Mouse (Mus musculus) ovary, postnatal 36 days (tissue): ENCODE measurements around the gene Cabp2.
"Not testable (repeated sequence)": the region's sequence is repeated elsewhere in the genome, so short reads cannot be mapped to it uniquely, and the experiment has no call there.

Source experiments
- DNase-seq: peaks from one replicate; pipeline ENCODE4 v3.0.0; 2022; ENCODE audit warnings: low spot score, mixed read lengths

Cabp2 gene

GRCm38 (mm10) chr19:4102049-4102448 lies 20.7 kb downstream of the Cabp2 start:
- no peak for DNase-seq

DNA sequence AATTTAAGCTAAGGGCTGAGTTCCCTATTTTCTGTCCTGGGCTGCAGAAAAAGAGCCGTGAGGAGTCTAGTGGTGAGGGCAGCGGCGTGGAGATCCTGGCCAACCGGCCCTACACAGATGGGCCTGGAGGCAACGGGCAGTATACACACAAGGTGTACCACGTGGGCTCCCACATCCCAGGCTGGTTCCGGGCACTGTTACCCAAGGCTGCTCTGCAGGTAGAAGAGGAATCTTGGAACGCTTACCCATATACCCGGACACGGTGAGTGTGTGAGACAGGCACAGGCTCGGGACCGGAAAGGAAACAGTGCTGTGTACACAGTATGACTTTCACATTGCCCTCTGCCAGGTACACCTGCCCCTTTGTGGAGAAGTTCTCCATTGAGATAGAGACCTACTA lies 21.2 kb downstream of the Cabp2 start:
- DNase-seq = no peak

DNA sequence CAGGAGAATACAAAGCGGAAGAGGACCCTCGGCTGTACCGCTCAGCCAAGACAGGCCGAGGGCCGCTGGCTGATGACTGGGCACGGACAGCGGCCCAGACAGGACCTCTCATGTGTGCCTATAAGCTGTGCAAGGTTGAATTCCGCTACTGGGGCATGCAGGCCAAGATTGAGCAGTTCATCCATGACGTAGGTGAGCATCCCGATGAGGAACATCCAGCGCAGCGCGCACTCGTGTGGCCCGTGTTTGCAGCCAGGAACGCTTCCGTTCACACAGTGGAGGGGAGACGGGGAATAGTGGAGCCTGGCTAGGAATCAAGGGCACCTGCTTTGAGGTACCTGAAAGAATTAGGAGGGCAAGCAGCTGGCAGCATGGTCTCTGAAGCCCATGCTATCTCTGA lies 21.9 kb downstream of the Cabp2 start:
- DNase-seq = no peak

DNA sequence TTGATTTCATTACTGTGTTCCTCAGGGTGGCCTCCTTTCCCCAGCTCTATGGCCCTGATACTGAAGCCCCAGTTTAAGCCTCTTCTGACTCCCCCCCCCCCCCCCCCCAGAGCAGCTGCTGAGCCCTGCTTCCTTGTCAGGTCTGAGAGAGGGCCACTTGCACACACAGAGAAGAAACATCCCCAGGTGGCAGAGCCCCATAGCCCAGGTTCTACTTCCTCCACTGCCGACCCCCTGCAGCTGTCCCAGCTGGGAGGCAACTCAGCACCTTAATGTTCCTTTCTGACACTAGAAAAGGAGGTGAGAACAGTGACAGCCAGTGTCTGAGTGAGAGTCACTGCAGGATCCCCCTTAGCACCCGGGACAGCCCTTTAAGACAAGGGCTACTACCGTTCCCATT lies 22.4 kb downstream of the Cabp2 start:
- DNase-seq = no peak

DNA sequence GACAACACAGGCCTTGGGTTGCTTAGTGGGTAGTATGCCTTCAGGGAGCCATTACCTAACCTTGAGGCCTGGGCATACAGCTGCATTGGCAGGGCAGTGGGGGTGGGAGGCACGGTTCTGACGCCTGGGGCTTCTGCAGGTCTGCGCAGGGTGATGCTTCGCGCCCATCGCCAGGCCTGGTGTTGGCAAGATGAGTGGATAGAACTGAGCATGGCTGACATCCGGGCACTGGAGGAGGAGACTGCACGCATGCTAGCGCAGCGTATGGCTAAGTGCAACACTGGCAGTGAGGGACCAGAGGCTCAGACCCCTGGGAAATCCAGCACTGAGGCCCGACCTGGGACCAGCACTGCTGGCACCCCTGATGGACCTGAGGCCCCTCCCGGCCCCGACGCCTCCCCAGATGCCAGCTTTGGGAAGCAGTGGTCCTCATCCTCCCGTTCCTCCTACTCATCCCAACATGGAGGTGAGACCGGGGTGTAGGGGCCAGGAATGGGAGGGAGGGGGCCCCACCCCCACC lies 23.4 kb downstream of the Cabp2 start:
- no peak for DNase-seq

GRCm38 (mm10) chr19:4106654-4107053 lies 25.3 kb downstream of the Cabp2 start:
- DNase-seq = no peak

DNA sequence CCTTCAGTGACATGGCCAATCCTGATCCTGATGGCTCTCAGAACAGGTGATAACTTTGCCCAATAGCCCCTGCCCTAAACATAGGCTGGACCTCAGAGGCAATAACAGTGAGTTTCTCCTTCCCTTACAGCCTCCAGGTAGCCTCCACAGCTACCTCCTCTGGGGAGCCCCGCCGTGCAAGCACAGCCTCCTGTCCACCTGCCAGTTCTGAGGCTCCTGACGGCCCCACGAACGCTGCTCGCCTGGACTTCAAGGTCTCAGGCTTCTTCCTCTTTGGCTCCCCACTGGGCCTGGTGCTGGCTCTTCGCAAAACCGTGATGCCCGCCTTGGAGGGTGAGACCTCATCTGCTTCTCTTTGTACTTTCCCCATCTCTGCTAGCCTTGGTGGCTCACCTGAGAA lies 27.2 kb downstream of the Cabp2 start:
- no peak for DNase-seq

DNA sequence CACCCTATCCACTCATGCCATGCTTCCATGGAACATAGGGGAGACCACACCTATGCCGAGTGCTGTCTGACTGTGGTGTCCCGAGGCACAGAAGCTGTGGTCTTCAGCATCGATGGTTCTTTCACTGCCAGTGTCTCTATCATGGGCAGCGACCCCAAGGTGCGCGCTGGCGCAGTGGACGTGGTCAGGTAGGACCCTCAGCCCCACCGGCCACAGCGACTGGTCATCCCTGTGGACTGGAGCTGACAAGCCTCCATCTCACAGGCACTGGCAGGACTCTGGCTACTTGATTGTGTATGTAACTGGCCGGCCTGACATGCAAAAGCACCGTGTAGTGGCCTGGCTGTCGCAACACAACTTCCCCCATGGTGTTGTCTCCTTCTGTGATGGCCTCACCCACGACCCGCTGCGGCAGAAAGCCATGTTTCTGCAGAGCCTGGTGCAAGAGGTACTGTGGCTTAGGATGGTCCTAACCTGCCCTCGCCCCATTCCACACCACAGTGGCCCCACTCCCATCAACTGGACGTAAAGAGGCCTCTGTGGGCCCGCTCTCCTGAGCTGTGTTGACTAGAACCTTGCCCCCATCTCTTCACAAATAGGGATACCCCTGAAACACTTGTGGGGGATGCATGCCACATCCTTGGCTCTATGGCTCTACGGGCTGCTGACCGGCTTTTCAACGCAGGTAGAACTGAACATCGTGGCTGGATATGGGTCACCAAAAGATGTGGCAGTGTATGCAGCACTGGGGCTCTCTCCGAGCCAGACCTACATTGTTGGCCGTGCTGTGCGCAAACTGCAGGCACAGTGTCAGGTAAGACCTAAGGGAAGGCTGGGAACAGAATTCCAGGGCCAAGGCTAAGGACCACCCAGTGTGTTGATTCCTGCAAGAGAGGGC lies 30.9 kb downstream of the Cabp2 start:
- DNase-seq = no peak

DNA sequence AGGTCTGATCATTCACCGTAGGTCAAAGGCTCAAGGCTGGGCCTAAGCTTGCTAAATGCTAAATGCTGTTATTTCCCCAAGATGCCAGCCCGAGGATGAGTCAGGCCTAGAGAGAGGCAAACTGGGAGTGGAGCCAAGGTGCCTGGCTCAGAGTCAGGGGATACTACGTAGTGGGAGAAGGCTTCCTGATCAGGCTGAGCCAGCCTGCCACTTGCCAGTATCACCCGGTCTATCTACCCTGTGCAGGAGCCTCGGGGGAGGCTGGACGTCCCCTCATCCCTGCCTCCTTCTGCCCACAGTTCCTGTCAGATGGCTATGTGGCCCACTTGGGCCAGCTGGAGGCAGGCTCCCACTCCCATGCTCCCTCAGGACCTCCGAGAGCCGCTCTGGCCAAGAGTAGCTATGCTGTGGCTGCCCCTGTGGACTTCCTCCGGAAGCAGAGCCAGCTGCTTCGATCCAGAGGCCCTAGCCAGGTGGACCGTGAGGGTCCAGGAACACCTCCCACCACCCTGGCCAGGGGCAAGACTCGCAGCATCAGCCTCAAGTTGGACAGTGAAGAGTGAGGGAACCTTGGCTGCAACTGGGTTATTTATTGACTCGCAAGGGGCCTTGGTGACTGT lies 31.9 kb downstream of the Cabp2 start:
- peak; percentile 85 for DNase-seq

DNA sequence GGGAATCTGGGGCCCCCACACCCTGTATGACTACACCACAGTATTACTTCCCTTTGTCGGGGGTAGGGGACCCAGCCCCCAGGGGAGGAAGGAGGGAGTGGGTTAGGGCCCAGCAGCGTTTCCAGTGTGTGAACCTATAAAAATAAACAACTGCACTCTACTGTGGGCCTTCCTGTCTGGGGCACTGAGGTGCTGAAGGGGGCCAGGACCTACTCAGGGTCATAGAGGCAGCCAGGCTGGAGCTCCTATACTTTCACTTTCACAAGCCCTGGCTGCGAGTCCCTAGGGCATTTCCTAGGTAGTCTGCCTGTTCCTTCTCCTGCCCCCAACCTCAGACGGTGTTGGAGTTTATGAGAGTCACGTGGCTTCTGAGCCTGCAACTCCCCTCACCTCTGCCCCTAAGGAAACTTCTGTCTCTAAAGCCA lies 32.4 kb downstream of the Cabp2 start:
- no peak for DNase-seq

DNA sequence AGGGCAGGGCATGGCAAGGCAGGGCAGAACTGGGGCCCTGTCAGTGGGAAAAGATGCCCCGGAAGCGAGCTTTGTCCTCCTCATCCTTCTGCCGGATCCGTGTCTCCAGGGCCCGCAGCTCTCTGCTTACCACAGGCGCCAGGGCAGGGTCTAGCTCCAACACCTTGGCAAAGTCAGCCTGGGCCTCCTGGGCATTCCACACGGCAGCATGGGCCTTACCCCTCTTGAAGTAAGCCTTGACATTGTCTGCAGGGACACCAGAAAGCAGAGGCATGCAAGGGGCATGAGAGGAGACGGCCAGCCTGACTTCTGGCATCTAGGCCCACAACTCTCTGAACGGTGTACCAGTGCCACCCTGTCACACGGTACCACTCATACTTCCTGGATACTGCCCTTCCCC lies 33.2 kb downstream of the Cabp2 start:
- no peak for DNase-seq

- no peak for DNase-seq
Observed at GRCm38 (mm10) chr19:4115144-4115543, 33.8 kb downstream of the Cabp2 start.

- DNase-seq = no peak
Observed at GRCm38 (mm10) chr19:4115816-4116215, 34.4 kb downstream of the Cabp2 start.

- no peak for DNase-seq
Observed at GRCm38 (mm10) chr19:4117006-4117405, 35.6 kb downstream of the Cabp2 start.

GRCm38 (mm10) chr19:4118350-4118749 lies 37.0 kb downstream of the Cabp2 start:
- no peak for DNase-seq

GRCm38 (mm10) chr19:4119716-4120487 lies 38.5 kb downstream of the Cabp2 start:
- no peak for DNase-seq

DNA sequence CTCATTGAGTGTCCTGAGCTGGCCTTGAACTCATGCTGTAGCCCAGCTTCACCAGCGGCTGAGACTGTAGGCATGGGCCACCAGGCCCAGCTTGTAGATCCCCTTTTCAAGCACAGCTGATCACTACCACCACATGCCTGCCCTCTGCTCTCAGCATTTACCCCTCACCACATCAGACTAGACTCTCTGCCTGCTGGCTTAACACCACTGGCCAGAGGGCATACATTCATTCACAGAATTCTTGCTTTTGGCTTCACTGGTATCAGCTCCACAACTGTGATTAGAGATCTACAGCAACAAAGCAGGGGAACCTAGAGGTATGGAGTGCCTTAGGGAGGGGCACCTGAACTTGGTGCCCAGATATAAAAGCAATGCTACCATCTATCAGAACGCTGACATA lies 39.1 kb downstream of the Cabp2 start:
- DNase-seq = no peak

- DNase-seq = peak; percentile 94
Observed at GRCm38 (mm10) chr19:4121097-4121805, 39.9 kb downstream of the Cabp2 start.

DNA sequence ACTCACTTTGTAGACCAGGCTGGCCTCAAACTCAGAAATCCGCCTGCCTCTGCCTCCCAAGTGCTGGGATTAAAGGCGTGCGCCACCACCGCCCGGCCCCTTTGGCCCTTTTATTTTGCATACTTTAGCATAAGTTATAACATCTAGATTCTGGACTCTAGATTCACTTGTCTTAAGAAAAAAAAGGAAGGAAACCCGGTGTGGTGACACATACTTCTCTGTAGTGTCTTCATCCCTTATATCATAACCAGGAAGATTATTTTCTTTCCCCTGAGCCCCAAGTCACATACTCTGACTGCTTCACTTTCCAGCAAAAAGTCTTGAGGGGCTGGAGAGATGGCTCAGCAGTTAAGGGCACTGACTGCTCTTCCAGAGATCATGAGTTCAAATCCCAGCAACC lies 40.5 kb downstream of the Cabp2 start:
- DNase-seq = not testable (repeated sequence)

GRCm38 (mm10) chr19:4122411-4123370 lies 41.3 kb downstream of the Cabp2 start:
- no peak for DNase-seq

DNA sequence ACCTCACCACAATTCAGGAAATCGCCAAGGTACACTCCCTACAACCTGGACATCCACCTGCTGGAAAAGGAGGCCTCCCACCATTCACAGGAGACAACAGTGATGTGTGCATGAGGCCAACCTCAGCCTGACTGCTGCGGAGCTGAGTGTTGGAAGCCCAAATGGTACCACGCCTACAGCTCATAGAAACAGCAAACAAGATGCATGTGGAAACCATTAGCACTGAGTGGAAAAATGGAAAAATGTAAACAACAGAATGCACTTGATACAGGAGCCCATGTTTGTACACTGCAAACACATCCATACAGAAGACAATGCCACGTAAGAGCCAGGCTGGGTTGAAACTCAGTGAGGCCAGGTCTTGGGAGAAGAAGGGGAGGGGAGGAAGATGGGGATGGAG lies 43.1 kb downstream of the Cabp2 start:
- no peak for DNase-seq
